Mouse (Mus musculus): ENCODE data around the gene Rad9b. TPM values are rescaled to one million over a fixed set of nuclear protein-coding genes. Genes with fewer than 3 reads are reported as not detected.

The Rad9b gene
- polyA plus RNA-seq, 1 experiment from 2014 or later = 5.9 TPM

DNA sequence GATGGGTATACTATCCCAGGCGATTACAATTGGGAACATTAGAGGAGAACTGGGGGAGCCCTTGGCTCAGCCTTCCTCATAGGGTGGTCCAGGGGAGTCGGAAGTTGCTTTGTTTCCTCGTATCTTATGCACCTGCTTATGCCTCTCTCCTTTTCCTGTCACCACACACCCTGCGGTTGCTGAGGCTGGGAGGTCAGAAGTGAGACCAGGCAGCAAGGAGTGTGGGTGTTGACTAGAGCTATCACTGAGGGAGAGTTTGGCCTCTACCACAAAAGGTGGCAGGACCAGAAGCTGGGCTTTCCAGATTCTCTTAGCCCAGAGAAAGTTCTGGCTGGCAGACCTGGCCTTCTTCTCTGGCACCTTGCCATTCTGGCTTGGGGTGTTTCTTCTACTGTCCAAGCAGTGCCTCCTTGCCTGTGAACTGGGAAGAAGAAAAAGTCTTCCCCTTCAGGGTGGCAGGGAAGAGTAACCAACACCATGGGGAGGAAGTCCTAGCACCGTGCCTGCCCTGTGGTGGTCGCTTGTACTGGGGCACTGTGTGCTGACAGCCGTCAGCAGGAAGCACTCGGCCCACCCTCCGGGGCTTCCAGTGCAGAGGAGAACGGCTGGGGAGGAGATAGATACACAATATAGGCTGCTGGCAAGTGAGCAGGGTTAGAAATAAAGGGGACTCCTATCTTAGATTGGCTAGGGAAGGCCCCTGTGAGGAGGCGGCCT, 36.5 kb downstream of the Rad9b start:
- TF ChIP-seq CTCF (IDR thresholded peaks at IDR 0.05) = no peak
- DNase-seq (ENCODE audit: low read depth, low spot score) (no peak), ATAC-seq (no peak)
- H3K27me3 ChIP-seq = no peaks in the 10 kb centered on the region
- ChIA-PET POLR2A (interaction anchor here (2.4 kb wide), 1 partner anchor 10 kb away, joined by 11 read pairs; no protein-coding TSS in a partner anchor), CTCF (interaction anchor here (1.1 to 3.4 kb wide), 2 partner anchors 9 to 62 kb away, joined by 3 to 27 read pairs; no protein-coding TSS in a partner anchor)
- in situ Hi-C loops (cut with MboI; ENCODE audit: low pct_unique_long_range_greater_than_20kb) = no loop called here

DNA sequence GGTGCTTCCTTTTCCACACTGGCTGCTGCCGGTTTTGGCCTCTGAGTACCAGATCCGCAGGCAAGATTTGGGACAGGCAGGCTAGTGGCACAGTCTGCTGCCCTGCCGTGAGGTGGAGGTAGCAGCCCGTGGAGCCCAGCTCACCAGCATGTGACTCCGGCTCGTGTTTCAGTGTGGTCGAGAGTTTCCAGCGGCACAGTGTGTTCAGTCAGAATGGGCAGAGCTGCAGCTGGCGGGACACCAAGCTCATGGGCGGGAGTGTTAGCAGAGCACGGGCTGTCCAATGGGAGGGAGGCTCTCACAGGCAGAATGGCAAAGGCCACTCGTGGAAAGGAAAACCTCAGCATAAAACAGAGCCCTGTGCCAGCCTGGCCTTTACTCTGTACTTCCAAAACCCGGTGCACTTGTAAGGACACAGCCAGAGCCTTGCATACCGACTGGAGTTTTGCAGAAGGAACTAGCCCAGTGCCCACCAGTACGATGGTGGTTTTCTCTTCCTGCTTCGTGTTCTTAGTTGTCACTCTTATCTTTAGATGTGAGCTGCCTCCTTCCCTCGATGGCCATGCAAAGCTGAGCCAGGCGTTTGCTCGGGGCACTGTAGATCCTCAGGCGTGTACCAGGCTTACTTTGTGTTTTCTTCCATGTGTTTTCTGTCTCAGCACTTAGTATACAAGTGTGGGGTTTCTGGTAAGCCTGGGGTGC, 38.9 kb downstream of the Rad9b start:
- ChIA-PET POLR2A (interaction anchor here (0.6 to 1.5 kb wide), 3 partner anchors 15 to 43 kb away, joined by 3 to 4 read pairs (median 3); no protein-coding TSS in a partner anchor), CTCF (interaction anchor here (0.6 to 3.4 kb wide), 7 partner anchors 10 to 52 kb away, joined by 3 to 27 read pairs (median 6); no protein-coding TSS in a partner anchor)
- in situ Hi-C loops (cut with MboI; ENCODE audit: low pct_unique_long_range_greater_than_20kb) = no loop called here
- no peak for TF ChIP-seq CTCF (IDR thresholded peaks at IDR 0.05)
- H3K27me3 ChIP-seq = no peaks in the 10 kb centered on the region
- ATAC-seq (peak; percentile 95), DNase-seq (ENCODE audit: low read depth, low spot score) (peak; percentile 96)

DNA sequence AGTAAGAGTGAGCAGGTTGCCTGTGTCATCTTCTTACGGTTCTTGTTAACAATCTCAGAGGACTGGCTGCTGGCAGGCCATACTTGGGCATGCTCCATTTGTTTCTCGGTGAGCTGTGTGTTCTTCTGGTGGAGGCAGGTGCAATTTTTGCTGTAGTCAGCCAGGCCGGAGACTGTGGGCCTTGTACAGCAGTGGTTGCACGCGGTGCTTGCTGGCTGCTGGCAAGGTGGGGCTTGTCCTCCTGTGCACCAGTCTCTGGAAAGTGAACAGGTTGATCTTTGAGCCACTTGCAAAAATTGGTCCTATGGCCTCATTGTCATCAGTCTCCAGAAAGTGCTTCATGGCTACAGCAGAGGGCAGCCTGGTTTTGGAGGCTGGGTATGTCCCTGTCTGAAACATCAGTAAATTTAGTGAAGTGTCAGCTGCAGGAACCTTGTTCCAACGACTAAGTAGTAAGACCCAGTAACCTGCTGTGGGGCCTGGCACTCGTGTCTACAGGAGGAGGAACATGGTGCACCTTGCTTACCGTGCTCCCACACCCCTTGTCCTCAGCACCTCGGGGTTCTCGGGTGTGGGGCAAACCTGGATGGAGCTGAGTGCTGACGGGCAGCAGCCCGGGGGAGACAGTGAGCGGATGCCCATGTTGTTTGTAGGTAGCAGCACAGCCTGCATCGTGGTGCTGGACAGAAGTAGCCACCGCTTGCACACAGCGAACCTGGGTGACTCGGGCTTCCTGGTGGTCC, 40.9 kb downstream of the Rad9b start:
- ATAC-seq = no peak
- ChIA-PET POLR2A (interaction anchor here (1.0 kb wide), 1 partner anchor 20 kb away, joined by 4 read pairs; no protein-coding TSS in a partner anchor), CTCF (interaction anchor here (0.9 kb wide), 1 partner anchor 30 kb away, joined by 3 read pairs; no protein-coding TSS in a partner anchor)
- no peak for DNase-seq (ENCODE audit: low read depth, low spot score)
- in situ Hi-C loops (cut with MboI; ENCODE audit: low pct_unique_long_range_greater_than_20kb) = no loop called here
- no peak for TF ChIP-seq CTCF (IDR thresholded peaks at IDR 0.05)
- H3K27me3 ChIP-seq = no peaks in the 10 kb centered on the region

DNA sequence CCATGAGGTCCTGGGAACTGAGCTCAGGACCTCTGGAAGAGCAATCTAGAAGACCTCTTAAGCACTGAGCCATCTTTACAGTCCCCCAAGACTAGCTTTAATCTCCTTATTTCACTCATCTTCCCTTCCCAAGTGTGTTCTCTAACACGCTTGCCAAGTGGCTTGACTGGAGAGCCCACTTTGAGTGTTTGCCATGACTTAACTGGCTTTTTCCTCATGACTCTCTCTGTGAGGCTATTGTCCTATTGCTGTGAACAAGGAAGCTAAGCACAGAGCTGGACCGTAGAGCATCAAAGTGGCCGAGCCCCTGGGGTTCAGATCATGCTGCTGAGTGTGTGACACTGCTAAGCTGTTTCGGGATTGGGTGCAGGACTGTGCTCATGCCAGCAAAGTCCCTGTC, 41.7 kb downstream of the Rad9b start:
- in situ Hi-C loops (cut with MboI; ENCODE audit: low pct_unique_long_range_greater_than_20kb) = no loop called here
- no peaks in the 10 kb centered on the region for H3K27me3 ChIP-seq
- CTCF ChIA-PET = interaction anchor here (0.8 to 1.6 kb wide), 6 partner anchors 11 to 31 kb away, joined by 3 to 4 read pairs (median 3); no protein-coding TSS in a partner anchor
- TF ChIP-seq CTCF (IDR thresholded peaks at IDR 0.05) = no peak
- no peak for ATAC-seq
- POLR2A ChIA-PET = interaction anchor here (1.0 kb wide), 1 partner anchor 20 kb away, joined by 4 read pairs; no protein-coding TSS in a partner anchor
- no peak for DNase-seq (ENCODE audit: low read depth, low spot score)

DNA sequence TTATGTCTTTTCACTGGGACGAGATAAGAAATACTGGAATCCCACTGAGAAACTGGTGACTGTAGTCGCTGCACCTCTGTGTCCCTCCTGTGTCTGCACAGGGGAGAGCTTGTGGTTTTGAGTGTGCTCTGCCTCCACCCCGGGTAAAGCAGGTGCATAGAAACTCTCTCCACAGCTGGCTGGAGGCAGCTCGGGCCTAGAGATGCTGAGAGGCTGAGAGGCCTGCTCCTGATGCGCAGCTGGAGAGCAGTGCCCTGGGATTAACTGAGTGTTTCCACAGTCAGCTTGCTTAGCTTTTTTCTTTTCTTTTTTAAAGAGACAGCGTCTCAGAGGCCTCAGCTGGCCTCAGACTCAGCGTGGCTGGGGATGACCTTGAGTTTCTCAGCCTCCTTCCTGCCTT, 42.3 kb downstream of the Rad9b start:
- POLR2A ChIA-PET = interaction anchor here (1.0 to 1.2 kb wide), 2 partner anchors 19 to 32 kb away, joined by 4 to 5 read pairs; no protein-coding TSS in a partner anchor
- H3K27me3 ChIP-seq = no peaks in the 10 kb centered on the region
- no peak for TF ChIP-seq CTCF (IDR thresholded peaks at IDR 0.05)
- DNase-seq (ENCODE audit: low read depth, low spot score) (no peak), ATAC-seq (no peak)
- in situ Hi-C loops (cut with MboI; ENCODE audit: low pct_unique_long_range_greater_than_20kb) = no loop called here
- CTCF ChIA-PET = interaction anchor here (0.8 to 1.6 kb wide), 5 partner anchors 10 to 31 kb away, joined by 3 to 4 read pairs (median 3); no protein-coding TSS in a partner anchor

DNA sequence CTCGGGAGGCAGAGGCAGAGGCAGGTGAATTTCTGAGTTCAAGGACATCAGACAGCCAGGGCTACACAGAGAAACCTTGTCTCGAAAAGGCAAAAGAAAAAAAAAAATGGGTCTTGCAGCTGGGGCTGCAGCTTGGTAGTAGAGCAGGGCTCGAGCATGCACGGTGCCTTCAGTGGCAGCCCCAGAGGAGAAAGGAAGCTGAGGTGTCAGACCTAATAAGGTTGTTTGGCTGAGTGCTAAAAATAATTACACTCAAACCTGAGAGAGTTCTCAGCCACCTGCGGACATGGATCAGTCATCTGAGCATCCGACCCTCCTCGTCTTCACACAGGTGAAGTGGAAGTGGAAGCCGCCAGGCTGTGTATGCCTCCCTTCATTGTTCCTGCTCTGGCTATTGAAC, 43.3 kb downstream of the Rad9b start:
- no peaks in the 10 kb centered on the region for H3K27me3 ChIP-seq
- POLR2A ChIA-PET = interaction anchor here (1.2 kb wide), 1 partner anchor 31 kb away, joined by 5 read pairs; no protein-coding TSS in a partner anchor
- CTCF ChIA-PET = interaction anchor here (0.9 kb wide), 1 partner anchor 9 kb away, joined by 3 read pairs; no protein-coding TSS in a partner anchor
- in situ Hi-C loops (cut with MboI; ENCODE audit: low pct_unique_long_range_greater_than_20kb) = no loop called here
- no peak for TF ChIP-seq CTCF (IDR thresholded peaks at IDR 0.05)
- no peak for DNase-seq (ENCODE audit: low read depth, low spot score)
- no peak for ATAC-seq

DNA sequence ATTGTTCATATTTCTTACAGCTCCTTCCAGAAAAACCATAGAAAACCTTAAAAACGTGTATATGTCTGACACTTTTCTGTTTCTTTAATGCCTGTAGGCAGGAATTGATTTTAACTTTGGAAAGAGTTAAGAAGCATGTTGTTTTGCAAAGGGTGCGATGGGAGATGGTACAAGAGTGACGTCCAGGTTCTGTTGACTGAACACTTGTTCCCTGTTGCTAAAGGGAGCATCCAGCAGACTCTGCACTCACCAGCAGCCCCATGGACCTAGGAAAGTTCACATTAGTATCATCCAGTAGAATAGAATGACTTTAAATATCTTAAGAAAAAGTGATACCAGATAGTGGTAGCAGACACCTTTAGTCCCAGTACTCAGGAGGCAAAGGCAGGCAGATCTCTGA, 47.5 kb downstream of the Rad9b start:
- ATAC-seq = no peak
- TF ChIP-seq CTCF (IDR thresholded peaks at IDR 0.05) = no peak
- no peaks in the 10 kb centered on the region for H3K27me3 ChIP-seq
- CTCF ChIA-PET = interaction anchor here (0.8 to 2.2 kb wide), 3 partner anchors 13 to 33 kb away, joined by 3 to 5 read pairs (median 5); no protein-coding TSS in a partner anchor
- no peak for DNase-seq (ENCODE audit: low read depth, low spot score)
- in situ Hi-C loops (cut with MboI; ENCODE audit: low pct_unique_long_range_greater_than_20kb) = no loop called here
- POLR2A ChIA-PET = no interaction called here

DNA sequence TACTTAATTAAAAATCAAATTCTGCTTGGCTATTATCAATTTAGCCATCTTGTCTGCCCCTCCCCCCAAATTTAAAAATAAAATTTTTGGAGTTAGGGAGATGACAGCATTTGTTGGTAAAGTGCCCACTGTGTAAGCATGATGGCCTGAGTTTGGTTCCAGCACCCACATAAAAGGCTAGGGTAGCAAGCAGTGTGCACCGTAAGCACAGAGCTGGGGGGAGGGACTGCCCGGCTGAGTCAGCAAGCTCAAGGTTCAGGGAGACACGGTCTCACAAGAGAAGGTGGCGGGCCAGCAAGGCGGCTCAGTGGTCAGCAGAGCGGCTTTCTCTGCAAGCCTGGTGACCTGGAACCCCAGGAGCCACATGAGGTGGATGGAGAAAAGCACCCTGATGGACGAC, 48.6 kb downstream of the Rad9b start:
- in situ Hi-C loops (cut with MboI; ENCODE audit: low pct_unique_long_range_greater_than_20kb) = no loop called here
- POLR2A ChIA-PET = no interaction called here
- no peaks in the 10 kb centered on the region for H3K27me3 ChIP-seq
- CTCF ChIA-PET = interaction anchor here (0.8 to 2.2 kb wide), 3 partner anchors 10 to 39 kb away, joined by 3 to 6 read pairs (median 5); no protein-coding TSS in a partner anchor
- no peak for DNase-seq (ENCODE audit: low read depth, low spot score)
- TF ChIP-seq CTCF (IDR thresholded peaks at IDR 0.05) = no peak
- no peak for ATAC-seq

DNA sequence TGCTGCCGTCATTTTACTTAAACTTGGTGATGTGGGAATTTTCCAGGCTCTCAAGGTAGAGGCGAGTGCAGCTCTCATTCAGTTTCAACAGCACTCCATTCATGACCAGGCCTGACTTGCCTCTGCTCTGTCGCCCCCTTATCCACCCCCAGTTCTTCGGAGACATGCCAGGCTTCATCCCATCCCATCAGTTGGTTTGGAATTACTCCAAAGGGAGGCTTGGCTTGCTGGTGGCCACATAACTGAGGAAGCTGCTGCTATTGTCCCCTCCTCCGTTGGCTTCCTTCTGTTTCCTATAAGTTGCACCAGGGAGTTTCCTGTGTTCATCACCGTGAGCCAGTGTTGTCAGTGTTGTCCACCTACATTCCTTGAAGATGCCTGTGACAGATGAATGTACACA, 49.5 kb downstream of the Rad9b start:
- in situ Hi-C loops (cut with MboI; ENCODE audit: low pct_unique_long_range_greater_than_20kb) = no loop called here
- ATAC-seq (no peak), DNase-seq (ENCODE audit: low read depth, low spot score) (no peak)
- no peak for TF ChIP-seq CTCF (IDR thresholded peaks at IDR 0.05)
- H3K27me3 ChIP-seq = no peaks in the 10 kb centered on the region
- ChIA-PET CTCF (interaction anchor here (0.8 to 2.2 kb wide), 5 partner anchors 11 to 40 kb away, joined by 3 to 6 read pairs (median 3); no protein-coding TSS in a partner anchor), POLR2A (interaction anchor here (1.3 kb wide), 1 partner anchor 15 kb away, joined by 4 read pairs; no protein-coding TSS in a partner anchor)
